Mouse (Mus musculus) liver, adult 10 weeks (tissue): ENCODE results near the gene Morn4. TPM values are rescaled to one million over a fixed set of nuclear protein-coding genes. Genes with fewer than 3 reads are reported as not detected.

Experiments used
- polyA plus RNA-seq: library from polyadenylated mRNA; stranded (reverse); fragments of 350-450 nt; fragmentation: Illumina TruSeq; extraction: RNeasy Lipid Tissue Mini Kit (QIAGEN cat#74804); gene quantifications from one replicate; pipeline ENCODE4 v1.2.3, GENCODE M21; 2014; ENCODE audit warnings: low read depth, low replicate concordance

Gene Morn4
- not detected for polyA plus RNA-seq

DNA sequence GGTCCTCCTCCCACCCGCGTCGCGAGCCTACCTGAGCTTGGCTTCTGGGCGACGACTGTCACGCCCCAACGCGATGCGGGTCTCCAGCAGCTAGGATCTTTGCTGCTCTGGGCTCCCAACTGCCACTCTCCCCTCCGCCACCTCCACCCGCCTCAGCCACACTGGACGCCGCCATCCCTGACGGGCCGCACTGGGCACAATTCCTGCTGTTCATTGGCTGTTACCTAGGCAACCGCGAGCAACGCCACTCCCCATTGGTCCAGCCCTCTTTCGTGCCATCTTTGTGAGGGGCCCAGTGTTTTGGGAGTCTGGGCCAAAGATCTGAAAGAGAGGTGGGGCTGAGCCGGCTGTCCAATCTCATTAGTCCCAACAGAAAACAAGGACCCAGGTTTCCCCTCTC is at the start of gene Morn4:
Gene Morn4 (minus strand): TSS at position 192 of the 400 bp plus-strand sequence.

GRCm38 (mm10) chr19:42128787-42129508 is 42.8 kb upstream of the Morn4 start, which contains the start of gene Avpi1:
TSS of gene Avpi1 (minus strand) at chr19:42129059.

GRCm38 (mm10) chr19:42089748-42090595 is 3.8 kb upstream of the Morn4 start, which contains the start of gene Pi4k2a:
TSS of gene Pi4k2a (plus strand) at chr19:42090470.

GRCm38 (mm10) chr19:42051948-42052347 is 34.2 kb downstream of the Morn4 start, which contains the start of gene 4933411K16Rik:
TSS of gene 4933411K16Rik (plus strand) at chr19:42052248.

GRCm38 (mm10) chr19:42045269-42046102 is 40.7 kb downstream of the Morn4 start, which contains the start of gene Hoga1:
TSS of gene Hoga1 (plus strand) at chr19:42045610.

DNA sequence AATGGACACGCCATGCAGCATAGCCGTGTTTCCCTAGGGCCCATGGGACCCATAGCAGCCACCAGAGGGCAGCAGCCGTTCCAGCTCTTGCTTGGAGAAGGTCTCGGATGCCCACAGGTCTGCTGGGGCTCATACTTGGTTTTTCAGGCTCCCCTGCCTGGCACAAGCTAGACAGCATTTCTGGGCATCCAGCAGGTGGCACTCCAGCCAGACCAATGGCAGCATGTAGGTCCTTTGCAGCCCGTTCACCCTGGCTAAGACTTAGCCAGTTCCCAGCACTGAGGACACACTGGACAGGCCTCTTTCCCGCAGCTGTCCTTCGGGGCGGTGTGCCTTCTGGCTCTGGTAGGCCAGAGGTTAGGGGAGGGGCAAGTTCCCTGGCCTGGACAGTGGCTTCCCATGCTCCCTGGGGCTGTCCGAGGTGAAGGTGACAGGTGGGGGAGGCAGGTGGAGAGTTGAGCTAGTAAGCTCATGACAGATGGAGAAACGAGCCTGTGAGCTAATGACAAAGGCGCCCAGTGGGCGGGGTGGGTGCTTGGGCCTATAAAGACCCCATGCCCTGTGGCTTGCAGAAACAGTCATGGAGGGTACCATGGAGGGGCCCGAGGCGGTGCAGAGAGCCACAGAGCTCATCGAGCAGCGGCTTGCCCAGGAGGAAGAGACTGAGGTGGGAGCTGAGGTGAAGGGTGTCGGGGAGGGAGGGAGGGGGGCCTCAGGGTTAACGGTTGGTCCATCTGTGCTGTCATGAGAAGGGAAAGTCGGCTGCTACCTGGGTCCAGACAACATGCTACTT is 50.5 kb downstream of the Morn4 start, which contains the start of gene Ankrd2:
Gene Ankrd2 (plus strand): TSS at position 545 of the 793 bp plus-strand sequence.

Other genes with a start within 250 kb of the Morn4 start
- gene Frat2, start 238.2 kb downstream of the Morn4 start, polyA plus RNA-seq, result 1.5 TPM
- 0.29 TPM for gene Rrp12, start 190.2 kb downstream of the Morn4 start, polyA plus RNA-seq
- 150 TPM for gene Pgam1, start 174.4 kb downstream of the Morn4 start, polyA plus RNA-seq
- 15.5 TPM for gene Exosc1, start 152.9 kb downstream of the Morn4 start, polyA plus RNA-seq
- 15.2 TPM for gene Zdhhc16, start 152.9 kb downstream of the Morn4 start, polyA plus RNA-seq
- 7.8 TPM for gene Mms19, start 105.2 kb downstream of the Morn4 start, polyA plus RNA-seq
- not detected for gene Ubtd1, start 104.6 kb downstream of the Morn4 start, polyA plus RNA-seq
- gene Ankrd2, start 50.4 kb downstream of the Morn4 start, polyA plus RNA-seq, result not detected
- gene Hoga1, start 40.7 kb downstream of the Morn4 start, polyA plus RNA-seq, result 65.6 TPM
- gene 4933411K16Rik, start 34.1 kb downstream of the Morn4 start, polyA plus RNA-seq, result 0.66 TPM
- 10.1 TPM for gene Pi4k2a, start 4.1 kb upstream of the Morn4 start, polyA plus RNA-seq
- gene Avpi1, start 42.7 kb upstream of the Morn4 start, polyA plus RNA-seq, result 5.4 TPM
- 7.2 TPM for gene Marveld1, start 61.0 kb upstream of the Morn4 start, polyA plus RNA-seq
- 4.3 TPM for gene Zfyve27, start 77.6 kb upstream of the Morn4 start, polyA plus RNA-seq
- gene Sfrp5, start 115.9 kb upstream of the Morn4 start, polyA plus RNA-seq, result not detected
- not detected for gene Golga7b, start 161.2 kb upstream of the Morn4 start, polyA plus RNA-seq